Mouse (Mus musculus) forelimb bud, embryonic 11.5 days (tissue): Measurements from ENCODE around the gene Ubfd1.
A peak's percentile ranks its signal among the peaks of the same experiment; 100 is the strongest.

Experiments
- DNase-seq: peaks from one replicate; pipeline ENCODE4 v3.0.0-alpha.2; 2012; ENCODE audit warnings: low read depth, low spot score

Ubfd1 gene

DNA sequence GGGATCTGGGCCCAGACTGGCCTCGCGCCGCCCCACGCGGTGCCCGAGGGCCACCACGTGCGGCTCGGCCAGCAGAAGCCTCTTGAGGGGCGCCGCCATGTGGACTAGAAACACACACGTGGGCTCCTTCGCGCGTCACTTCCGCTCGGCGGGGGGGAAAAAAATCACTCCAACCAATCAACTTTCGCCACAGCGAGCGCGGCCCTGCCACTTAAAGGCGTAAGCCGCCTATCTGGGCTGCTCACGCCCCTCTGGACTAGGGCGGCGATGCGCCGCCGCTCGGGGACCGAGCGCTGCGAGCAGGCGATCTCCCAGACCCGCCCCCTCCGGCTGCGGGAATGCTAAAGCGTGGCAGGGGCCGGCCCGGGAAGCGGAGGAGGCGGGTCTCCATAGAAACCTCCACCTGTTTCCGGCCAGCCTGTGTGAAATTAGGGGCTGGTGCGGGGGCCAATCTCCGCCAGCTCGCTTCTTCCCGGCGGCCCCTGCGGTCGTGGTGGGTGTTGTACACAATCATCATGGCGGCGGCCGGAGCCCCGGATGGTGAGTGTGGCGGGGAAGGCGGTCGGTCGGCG, at the start of gene Ubfd1, which contains the start of gene Ears2:
Gene Ubfd1 (plus strand): TSS at position 231 of the 572 bp plus-strand sequence.
Gene Ears2 (minus strand): TSS at position 319 of the 572 bp plus-strand sequence.
- DNase-seq = peak; percentile 98

DNA sequence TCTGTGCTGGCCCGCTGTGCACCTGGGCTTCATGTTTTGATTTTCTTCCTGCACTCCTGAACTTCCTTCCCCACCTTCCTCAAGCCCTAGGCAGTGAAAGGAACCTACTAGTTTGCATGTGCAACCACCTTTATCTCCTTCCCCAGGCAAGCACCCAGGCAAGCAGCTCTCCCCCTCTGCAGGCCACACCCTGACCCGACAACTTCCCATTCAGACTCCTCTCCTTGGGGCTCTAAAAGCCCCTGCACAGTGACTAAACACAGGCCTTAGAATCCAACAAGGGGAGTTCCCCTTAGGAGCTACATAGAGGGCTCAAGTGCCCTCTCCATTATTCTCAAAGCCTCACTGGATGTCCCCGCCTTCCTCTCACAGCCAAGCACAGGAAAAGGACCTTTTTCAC, 48.7 kb upstream of the Ubfd1 start:
- DNase-seq = no peak

DNA sequence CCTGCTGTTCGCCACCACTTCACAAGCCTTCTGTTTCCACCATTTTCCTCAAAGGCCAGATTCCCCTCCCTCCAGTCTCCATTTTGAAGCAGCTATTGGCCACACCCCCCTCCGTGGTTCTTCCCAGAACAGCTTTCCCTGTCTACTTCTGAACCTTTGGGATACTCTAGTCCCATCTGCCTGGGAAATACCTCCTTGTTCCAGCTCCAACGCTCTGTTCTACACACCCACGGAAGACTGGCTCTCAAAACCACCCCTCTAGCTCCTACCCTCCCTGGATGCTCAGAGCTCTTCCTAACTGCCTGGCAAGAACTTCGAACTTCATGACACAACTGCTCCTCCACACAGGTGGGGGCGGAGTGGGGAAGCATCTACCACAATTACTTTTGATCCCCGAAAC, 48.0 kb upstream of the Ubfd1 start:
- DNase-seq = no peak

DNA sequence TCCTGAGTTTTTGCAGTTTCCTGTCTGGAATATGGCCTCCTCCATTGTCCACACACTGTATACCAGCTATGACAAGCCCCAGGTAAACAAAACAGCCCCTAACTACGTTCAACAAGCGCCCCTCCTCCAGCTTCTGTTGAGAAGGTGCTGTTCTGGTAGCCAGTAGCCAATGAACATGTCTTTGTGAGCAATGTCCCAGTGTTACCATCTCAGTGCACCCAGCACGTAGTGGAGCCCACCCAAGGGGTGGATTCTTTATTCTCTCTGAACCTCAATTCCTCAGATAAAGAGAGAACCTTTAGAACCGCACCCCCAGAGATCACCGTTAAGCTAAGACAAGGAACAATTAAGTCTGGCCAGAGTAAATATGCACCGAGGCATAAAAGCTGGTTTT, 46.7 kb upstream of the Ubfd1 start:
- peak; percentile 39 for DNase-seq

DNA sequence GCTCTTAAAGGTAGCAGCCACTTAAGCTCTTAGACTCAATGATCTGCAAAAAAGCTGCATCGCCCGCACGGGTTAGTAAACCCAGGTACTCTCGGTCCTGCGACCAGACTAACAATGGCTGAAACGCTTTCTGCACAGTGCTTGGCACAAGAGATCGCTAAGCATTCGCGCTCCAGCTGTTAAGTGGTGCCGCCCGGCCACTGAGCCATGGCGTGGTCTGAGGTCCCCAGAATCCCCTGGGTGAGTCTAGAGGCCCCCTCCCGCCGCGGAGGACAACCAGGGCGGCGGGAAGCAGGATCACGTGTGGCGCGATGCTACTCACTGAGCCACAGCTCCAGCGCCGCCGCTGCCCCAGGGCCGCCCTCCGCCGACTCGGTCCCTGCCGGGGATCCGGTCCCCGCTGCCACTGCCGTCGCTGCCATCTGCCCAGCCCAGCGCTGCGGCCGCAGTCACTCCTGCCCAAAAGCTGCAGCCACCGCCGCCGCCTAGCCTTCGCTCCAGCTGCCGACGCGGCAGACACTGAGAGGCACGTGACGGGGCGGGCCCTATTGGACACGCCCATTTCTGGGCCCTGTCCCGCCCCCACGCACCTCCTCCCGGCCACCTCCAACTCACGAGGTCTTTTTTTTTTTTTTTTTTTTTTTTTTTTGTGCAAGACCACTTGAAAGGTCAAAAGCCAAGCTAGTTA, 46.2 kb upstream of the Ubfd1 start, which contains the start of gene Gga2:
Gene Gga2 (minus strand): TSS at position 556 of the 688 bp plus-strand sequence.
- peak; percentile 81 for DNase-seq

DNA sequence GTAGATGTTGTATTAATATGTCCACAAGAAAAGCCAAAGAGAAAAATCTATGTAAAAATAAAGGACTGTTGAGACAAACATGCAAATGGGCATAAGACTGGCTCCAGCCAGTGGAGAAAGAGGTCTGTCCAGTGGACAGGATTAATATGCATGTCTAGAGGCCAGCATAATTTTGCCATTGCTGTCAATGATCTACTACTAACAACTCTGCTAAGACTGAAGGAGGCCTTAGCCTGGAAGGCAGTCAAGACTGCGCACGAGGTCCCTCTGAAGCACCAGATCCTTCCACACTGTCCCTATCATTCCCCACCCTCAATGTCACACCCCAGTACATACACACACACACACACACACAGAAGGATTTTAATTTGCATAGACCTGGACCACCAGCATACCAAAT, 44.8 kb upstream of the Ubfd1 start:
- DNase-seq = no peak

DNA sequence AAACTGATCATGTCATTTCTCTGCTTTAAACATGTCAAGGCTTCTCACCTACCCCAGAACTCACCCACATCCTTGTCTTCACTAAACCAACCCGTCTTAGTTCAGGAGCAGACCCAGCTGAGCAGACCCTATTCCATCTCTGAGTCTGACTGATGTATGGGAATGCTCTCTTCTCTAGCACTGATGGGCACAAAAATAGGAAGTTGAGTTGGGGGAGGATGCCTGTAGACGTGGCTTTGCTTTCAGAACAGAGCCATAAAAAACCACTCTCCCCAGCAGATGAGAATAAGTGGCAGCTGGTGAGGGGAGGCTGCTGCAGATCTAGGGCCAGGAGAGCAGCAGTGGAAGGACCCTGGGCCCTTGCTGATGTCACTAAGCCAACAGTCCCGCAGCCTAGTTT, 33.6 kb upstream of the Ubfd1 start:
- DNase-seq = no peak

DNA sequence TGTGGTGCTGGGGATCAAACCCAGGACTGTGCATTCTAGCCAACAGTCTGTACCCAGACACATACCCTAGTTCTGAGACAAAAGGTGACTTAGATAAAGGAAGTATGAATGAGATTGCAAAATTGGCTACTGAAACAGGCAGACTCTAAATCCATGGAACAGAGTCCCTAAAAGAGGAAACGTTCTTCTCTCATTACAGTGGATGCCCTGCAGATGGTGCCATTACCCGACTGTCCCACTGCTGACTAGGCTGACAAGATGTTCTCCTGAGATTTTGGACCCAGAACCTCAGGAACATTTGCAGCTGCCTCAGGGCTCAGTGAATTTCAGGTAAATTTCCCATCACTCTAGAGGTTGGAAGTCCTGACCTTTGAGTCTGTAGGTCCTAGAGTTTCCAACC, 32.6 kb upstream of the Ubfd1 start:
- DNase-seq = no peak

DNA sequence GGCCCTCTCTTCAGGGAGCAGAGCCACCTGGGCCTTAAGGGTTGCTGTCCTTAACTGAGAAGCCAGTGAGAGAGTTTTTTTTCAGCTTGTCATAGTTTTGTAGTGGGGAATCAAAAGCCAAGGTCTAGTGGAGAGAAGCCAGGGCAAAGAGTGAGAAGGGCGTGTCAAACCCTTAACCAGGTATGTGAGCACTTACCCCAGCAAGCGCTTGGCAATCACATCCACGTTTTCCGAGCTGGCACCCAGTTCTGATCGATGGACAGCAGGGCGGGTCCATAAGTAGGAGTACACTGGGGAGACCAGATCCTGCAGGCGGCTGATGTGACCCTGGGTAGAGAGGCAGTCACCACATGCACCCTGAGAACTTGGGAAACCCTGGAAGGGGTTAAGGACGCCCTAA, 22.9 kb upstream of the Ubfd1 start:
- no peak for DNase-seq

DNA sequence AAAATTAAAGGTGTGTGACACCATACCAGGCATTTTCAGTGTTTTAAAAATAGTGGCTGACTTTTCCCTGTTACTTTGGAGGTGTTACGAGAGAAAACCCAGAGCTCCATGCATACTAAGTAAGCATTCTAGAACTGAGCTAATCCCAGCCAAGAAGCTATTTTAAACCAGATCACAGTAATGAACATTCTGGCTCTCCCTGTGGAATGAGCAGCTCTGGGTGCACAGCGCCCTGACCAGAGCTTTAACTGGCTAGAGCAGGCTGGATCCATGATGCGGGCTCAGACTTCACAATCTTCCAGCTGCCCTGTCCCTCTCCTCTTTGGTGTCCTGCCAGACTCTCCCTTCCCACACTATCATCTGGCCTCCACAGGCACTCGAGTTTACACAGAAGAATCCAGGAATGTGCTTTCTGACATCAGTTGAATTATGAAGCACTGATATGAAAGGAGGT, 21.8 kb upstream of the Ubfd1 start:
- DNase-seq = no peak

DNA sequence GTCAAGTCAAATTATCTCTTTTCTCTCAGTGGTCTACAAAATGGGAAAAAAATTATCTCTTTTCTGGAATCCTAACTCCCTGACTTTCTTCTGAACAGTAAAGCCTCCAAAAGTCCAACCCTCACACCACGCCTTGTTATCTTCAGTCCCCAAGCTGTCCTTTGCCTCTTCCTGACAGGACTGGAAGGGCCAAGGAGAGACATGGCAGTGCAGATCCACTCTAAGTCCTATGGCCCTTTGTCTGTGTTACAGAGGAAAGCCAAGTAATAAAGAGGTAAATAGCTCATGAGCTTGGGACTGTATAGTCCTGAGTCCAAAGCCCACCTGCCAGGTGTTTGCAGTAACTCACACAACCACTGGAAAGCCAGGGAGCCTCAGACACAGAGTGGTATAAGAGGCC, 21.3 kb upstream of the Ubfd1 start:
- DNase-seq = no peak

DNA sequence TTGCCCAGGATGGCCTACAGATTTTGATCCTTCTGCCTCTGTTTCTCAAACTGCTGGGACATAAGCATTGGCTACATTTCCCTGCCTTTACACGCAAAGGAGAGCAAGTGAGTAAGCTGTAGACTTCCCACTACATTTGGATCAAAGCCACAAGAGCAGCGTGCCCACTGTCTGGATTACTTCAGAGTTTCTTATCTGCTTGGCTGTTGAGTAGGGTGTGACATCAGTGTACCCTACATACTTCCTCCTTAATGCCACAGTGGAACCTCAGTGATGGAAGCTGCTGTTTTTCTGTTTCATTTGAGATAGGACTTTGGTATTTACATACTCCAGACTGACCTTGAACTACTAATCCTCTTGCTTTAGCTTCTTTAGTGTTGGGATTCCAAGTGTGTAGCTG, 20.2 kb upstream of the Ubfd1 start:
- DNase-seq = no peak

DNA sequence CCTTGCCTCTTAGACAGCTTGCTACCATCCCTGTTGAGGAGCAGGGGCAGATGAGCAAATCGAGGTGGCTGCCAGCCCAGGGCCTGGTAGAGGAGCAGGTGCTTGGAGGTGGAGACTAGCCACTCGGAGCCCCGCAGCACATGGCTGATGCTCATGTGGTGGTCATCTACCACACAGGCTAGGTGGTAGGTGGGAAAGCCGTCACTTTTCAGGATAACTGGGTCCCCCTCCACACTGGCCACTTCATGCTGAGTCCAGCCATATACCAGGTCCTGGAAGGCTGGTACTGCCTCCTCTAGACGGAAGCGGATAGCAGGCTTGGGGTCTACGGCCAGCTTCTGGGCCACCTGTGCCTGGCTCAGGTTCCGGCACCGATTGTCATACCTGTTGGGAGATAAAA, 18.8 kb upstream of the Ubfd1 start:
- no peak for DNase-seq

DNA sequence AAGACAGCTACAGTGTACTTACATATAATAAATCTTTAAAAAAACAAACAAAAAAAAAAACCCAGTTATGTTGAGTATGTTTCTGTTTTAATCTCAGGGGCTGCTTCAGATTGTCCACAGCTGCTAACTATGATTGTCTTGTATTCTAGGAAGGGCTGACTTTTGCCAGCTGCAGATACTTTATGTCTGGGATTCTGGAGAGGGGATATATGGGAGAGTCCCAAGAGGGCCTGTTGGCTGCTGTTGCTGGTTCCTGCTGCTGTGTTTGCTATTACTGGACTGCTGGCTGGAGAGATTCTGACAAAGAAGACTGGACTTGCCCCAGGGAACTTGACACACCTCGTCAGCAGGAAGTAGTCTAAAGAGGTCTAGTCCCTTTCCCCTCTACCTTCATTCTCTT, 16.1 kb upstream of the Ubfd1 start:
- no peak for DNase-seq

DNA sequence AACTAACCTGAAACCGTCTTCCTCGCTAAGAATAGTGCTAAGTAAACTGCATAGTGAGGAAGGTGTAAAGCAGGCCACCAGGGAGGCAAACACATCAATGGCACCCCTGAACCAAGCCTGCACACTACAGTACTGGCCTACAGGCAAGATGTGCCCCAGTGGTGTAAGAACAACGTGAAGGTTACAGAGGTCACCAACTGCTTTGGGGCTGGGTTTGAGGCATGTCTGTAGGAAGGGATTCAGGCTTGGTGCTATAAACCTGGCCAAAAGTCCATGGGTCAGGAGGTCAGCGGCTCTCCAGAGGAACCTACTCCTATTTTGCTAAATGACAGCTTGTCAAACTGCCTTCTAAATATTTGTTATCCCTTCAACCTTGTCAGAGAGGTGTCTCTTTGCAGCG, 10.3 kb upstream of the Ubfd1 start:
- DNase-seq = no peak

DNA sequence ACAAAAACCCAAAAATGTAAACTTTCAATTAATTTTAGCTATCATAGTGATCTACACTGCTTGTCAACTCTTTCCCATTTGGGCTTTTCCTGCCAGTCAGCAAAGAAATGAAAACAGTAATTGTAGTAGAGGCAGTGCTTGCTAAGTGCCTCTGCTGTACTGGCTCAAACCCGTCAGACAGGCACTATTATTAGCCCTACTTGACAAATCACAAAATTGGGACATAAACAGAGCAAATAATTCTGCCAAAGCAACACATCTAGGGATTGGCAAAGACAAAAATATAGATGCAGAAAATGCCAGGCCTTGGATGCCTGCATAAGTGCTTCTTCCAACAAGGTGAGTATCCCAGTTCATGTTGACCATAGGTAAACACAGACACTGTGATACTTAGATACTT, 1.3 kb upstream of the Ubfd1 start:
- no peak for DNase-seq

DNA sequence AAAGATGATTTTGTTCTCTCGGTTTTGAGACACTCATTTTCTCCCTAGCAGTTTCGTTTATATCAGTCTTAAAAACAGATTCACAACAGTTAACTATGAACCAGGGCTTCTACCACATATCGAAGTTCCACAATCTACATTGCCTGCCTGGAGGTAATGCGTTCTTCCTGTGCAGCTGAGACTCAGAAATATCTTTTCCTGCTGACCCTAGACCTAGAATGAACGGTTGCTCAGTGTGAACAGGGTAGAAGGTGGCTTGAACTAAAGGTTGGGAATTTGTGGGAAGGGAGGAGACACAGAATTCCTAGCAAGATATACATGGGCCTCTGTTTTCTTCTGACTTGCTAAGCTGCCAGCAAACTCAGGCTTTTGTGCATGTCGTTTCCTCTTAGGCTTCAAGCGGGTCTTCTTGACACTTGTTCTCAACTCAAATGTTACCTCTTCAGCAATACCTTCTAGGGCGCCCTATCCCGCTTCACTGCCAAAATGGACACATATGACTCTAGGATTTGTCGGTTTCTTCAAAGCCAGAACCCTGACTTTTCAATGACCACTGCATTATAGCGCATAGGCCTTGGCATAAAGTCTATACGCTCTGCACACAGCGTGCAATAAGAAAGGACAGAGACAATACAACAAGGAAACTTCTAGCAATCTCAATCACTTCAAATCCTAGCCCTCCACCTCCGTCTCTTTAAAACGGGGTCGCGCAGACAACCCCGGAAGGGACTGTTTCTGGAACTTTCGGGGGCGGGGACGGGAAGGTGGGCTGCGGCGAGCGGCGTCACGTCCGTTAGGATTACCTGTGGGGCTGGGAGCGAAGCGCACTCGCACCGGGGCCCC, 652 bp upstream of the Ubfd1 start:
- DNase-seq = no peak

DNA sequence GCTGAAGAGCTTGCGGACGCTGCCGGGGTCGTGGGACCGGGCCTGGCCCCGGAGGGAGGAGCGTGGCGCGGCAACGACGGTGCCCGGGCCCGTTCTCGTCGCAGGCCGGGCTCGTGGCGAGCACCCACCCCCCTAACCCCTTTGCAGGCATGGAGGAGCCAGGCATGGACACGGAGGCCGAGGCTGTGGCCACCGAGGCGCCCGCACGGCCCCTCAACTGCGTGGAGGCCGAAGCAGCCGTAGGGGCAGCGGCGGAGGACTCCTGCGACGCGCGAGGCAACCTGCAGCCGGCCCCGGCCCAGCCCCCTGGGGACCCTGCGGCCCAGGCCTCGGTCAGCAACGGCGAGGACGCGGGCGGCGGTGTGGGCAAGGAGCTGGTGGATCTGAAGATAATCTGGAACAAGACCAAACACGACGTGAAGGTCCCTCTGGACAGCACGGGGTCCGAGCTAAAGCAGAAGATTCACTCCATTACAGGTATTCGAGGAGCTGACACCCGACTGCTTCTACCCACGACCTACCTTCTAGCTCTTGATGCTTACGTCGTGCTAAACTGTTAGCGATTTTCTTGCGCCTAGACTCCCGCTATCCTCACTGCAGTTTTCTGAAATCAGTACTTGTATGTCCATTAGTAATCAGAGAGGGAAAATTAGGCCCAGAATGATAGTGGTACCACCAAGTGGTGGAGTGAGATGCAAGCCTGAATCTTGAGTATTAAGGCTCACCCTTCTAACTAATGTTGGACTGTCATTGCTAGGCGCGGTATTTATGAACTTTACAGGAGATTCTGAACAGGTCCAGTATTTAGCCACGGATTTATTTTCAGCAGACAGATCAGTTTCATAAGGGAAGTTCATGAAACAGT, 774 bp downstream of the Ubfd1 start:
- DNase-seq = peak; percentile 3

DNA sequence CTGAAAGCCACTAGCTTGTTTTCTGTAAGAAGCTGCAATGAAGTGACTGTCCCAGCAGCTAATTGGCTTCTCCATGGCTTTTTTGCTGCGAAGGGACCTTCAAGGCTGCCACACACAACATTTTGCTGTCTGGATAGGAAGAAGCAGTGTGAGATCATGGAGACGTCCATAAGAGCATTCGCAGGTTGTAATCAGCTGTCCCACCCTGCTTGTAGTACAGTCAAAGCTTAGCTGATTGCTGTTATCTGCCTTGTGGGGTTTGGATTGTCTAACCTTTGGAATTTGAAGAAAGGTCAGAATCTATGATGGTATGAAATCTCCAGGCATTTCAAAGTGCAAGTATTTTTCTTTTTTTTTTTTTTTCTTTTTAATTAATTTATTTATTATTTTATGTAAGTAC, 7.4 kb downstream of the Ubfd1 start:
- DNase-seq = no peak

DNA sequence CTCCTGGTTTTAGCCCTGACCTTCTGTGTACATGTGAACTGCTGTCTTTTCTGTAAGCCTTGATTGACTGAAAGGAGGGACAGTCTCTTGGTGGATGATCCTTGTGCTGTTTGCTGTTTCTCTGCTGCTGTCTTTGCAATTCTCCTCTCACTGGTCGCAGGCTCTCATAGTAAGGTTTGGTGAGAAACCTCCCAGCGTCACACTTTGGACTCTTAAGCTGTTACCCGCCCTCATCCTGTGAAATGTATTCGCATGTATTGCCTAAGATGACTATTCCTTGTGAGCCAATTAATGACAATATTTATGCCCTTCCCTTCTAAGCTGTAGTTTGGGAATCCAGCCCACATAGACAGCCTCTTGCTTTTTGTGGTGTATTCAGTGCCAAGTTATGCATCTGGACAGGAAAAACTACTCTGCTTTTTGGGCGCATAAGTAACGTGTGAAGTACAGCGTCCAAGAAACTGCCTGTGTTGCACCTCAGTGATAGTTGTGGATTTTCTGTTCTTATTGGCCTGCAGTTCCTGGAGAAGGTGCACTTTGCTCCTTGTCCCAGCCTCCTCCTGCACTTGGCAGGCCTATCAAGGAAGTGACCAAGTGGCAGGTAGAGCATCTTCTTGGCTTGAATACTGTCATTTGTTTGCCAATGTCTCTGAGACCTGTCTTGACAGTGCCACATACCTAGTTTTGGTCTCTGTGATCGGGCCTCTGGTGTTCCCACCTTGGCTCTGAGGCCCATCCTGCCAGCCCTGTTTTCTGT, 13.0 kb downstream of the Ubfd1 start:
- DNase-seq = no peak

DNA sequence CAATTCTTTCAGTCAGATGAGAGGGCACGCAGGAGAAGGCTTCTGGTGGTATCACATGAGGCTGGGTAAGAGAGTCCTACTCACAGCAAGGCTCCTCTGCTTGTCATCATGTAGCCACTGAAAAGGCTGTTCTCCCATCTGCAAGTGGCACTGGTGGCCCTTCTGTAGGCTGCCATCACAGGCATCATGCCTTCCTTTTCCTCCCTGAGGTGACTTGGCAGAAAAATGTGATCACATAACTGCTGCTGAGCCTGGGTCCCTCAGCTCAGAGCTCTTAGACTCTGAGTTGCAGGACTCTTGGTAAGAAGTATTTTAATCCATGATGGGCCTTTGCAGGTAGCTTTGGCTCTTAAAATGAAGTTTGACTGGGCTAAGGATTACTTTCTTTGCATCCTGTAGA, 14.1 kb downstream of the Ubfd1 start:
- no peak for DNase-seq
